Mouse (Mus musculus): Measurements from ENCODE around the gene Ahcyl1. TPM values are rescaled to one million over a fixed set of nuclear protein-coding genes. Genes with fewer than 3 reads are reported as not detected.
A peak's percentile ranks its signal among the peaks of the same experiment; 100 is the strongest.

Gene Ahcyl1
- total and polyA plus RNA-seq, 2 experiments from 2014 or later: 32.0 to 43.3 TPM

DNA sequence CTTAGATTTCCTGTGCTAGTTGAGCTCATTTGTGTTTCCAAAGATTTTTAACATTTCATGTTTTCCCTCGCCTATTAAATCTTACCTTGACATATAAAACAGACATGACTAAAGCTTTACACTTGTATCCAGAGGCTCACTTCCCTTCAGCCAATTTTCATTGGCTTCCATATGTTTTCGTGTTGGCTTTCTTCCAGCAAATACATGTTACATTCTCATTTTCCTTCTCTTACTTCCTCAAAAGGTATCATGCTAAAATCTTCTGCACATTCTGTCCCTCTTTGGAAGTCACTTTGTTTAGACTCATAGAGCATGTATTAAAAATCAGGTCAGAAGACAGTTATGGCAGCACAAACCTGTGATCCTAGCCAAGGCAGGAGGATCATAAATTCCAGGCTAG lies 10.7 kb downstream of the Ahcyl1 start:
- H3K4me1 ChIP-seq (ENCODE audit: control insufficient read depth, insufficient read depth): peaks cover 36% of the 10 kb centered on the region
- no peak for ATAC-seq (ENCODE audit: insufficient read depth, low read depth)
- H3K27me3 ChIP-seq (ENCODE audit: control insufficient read depth, insufficient read depth, low read length): no peaks in the 10 kb centered on the region
- no peak overlapping the region for H3K9ac ChIP-seq (replicated peaks; ENCODE audit: low read depth, low read length)
- H3K4me2 ChIP-seq (ENCODE audit: low read depth, low read length): no peak overlapping the region
- TF ChIP-seq EP300 (IDR thresholded peaks at IDR 0.05; ENCODE audit: low read depth): no peak
- no peak for TF ChIP-seq CTCF (IDR thresholded peaks at IDR 0.05; ENCODE audit: low read depth)
- H3K27ac ChIP-seq (ENCODE audit: low read depth): no peak overlapping the region
- 60% methylated on average over 2 of the region's 2 CpGs for WGBS
- H3K9me3 ChIP-seq (replicated peaks; ENCODE audit: control insufficient read depth, low read length): no peaks in the 10 kb centered on the region
- no peaks in the 10 kb centered on the region for H3K36me3 ChIP-seq (replicated peaks; ENCODE audit: control insufficient read depth, insufficient read depth, low read length)
- DNase-seq (ENCODE audit: low spot score): no peak
- no peak overlapping the region for H3K4me3 ChIP-seq (ENCODE audit: low read depth, low read length)

DNA sequence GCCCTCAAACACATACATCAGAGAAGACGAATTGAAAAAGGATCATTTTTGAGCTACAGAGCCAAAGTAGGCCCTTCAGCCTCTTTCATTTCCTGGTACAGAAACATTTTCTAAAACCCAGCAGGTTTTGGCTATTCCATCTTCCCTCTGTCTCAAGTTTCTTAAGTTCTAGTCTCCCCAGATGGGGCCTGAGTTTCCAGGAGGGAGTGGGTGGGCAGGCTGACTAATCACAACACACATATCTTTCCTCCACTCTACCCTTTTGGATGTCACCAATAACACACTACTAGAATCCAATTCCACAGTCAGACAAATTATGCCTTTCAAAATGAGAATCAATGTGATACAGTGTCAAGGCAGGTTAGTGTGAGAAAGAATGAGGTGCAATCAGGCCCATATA lies 12.8 kb downstream of the Ahcyl1 start:
- H3K4me2 ChIP-seq (ENCODE audit: low read depth, low read length): no peak overlapping the region
- H3K27ac ChIP-seq (ENCODE audit: low read depth): no peak overlapping the region
- H3K4me1 ChIP-seq (ENCODE audit: control insufficient read depth, insufficient read depth): peaks cover 42% of the 10 kb centered on the region
- whole genome bisulfite sequencing: 88% methylated on average over 1 of the region's 1 CpGs
- ATAC-seq (ENCODE audit: insufficient read depth, low read depth) (no peak), DNase-seq (ENCODE audit: low spot score) (no peak)
- TF ChIP-seq EP300 (IDR thresholded peaks at IDR 0.05; ENCODE audit: low read depth): no peak
- no peak for TF ChIP-seq CTCF (IDR thresholded peaks at IDR 0.05; ENCODE audit: low read depth)
- no peak overlapping the region for H3K9ac ChIP-seq (replicated peaks; ENCODE audit: low read depth, low read length)
- no peaks in the 10 kb centered on the region for H3K9me3 ChIP-seq (replicated peaks; ENCODE audit: control insufficient read depth, low read length)
- H3K4me3 ChIP-seq (ENCODE audit: low read depth, low read length): no peak overlapping the region
- no peaks in the 10 kb centered on the region for H3K36me3 ChIP-seq (replicated peaks; ENCODE audit: control insufficient read depth, insufficient read depth, low read length)
- H3K27me3 ChIP-seq (ENCODE audit: control insufficient read depth, insufficient read depth, low read length): no peaks in the 10 kb centered on the region

DNA sequence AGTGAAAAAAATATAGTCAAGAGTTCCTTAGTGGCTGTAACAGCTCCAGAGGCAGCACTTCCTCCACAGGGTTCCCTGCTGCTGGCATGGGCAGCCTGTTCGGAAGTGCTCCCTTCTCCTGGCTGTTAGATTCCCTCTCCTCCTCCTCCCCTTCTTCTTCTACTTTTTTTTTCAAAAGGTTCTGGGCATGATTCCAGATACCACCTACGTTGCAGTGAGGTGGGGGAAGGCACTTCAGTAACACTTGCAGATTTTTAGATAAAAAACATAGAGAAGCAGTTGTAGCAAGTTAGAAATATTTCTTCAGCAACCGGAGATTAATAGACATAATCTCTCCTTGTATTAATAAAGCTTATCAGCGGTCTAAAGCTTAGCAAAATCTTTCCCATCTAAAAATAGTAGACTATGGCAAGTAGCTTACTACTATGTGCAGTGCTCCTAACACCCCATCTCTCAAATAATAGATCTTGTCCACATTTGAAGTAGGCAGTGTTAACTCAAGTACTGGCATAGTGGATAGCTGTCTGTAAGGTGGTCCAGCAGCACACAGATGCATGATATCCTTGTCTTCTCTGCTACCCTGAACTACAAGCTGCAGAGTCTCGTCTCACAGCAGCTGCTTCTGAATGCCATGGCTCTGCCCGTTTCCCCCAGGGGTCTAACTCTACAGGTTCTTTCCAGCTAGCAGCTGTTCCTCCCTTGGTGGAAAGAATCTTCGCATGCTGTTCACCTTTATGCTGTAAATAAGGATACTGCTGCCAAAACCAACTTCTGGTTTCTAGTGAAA lies 15.4 kb downstream of the Ahcyl1 start:
- peak; percentile 56 for DNase-seq (ENCODE audit: low spot score)
- H3K36me3 ChIP-seq (replicated peaks; ENCODE audit: control insufficient read depth, insufficient read depth, low read length): 0 out of 2 replicates have a peak, but pooled peaks cover 2% of the 10 kb centered on the region
- peaks cover 36% of the 10 kb centered on the region for H3K4me1 ChIP-seq (ENCODE audit: control insufficient read depth, insufficient read depth)
- peak; percentile 69 for ATAC-seq (ENCODE audit: insufficient read depth, low read depth)
- peak overlapping the region; percentile 39 for H3K4me2 ChIP-seq (ENCODE audit: low read depth, low read length)
- TF ChIP-seq CTCF (IDR thresholded peaks at IDR 0.05; ENCODE audit: low read depth) (no peak), EP300 (IDR thresholded peaks at IDR 0.05; ENCODE audit: low read depth) (no peak)
- H3K27me3 ChIP-seq (ENCODE audit: control insufficient read depth, insufficient read depth, low read length): no peaks in the 10 kb centered on the region
- no peak overlapping the region for H3K4me3 ChIP-seq (ENCODE audit: low read depth, low read length)
- 0 out of 2 replicates have a peak overlapping the region, but pooled peaks have one; percentile 9 for H3K9ac ChIP-seq (replicated peaks; ENCODE audit: low read depth, low read length)
- 14% methylated on average over 7 of the region's 7 CpGs for WGBS
- no peaks in the 10 kb centered on the region for H3K9me3 ChIP-seq (replicated peaks; ENCODE audit: control insufficient read depth, low read length)
- H3K27ac ChIP-seq (ENCODE audit: low read depth): peak overlapping the region; percentile 67

DNA sequence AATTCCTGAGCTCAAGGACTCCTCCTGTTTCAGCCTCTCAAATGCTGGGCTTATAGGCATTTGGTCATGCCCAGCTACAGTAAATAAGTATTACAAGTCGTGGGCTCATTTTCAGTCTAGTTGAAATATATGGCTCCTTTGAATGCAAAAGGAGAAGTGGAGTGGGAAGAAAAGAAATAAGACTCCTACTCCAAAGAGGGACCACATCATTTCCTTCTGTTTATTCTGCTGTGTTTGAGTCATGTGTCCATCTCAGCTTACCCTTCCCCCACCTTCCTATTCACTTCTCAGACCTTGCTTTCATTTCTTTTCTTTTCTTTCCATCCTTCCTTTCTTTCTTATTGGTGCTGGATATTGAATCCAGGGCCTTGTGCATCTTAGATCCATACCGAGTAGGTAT lies 24.9 kb downstream of the Ahcyl1 start:
- ATAC-seq (ENCODE audit: insufficient read depth, low read depth): no peak
- no peak for DNase-seq (ENCODE audit: low spot score)
- no peak overlapping the region for H3K9ac ChIP-seq (replicated peaks; ENCODE audit: low read depth, low read length)
- no peaks in the 10 kb centered on the region for H3K27me3 ChIP-seq (ENCODE audit: control insufficient read depth, insufficient read depth, low read length)
- H3K4me2 ChIP-seq (ENCODE audit: low read depth, low read length): no peak overlapping the region
- no peaks in the 10 kb centered on the region for H3K4me1 ChIP-seq (ENCODE audit: control insufficient read depth, insufficient read depth)
- H3K4me3 ChIP-seq (ENCODE audit: low read depth, low read length): no peak overlapping the region
- 81% methylated on average over 2 of the region's 2 CpGs for WGBS
- TF ChIP-seq EP300 (IDR thresholded peaks at IDR 0.05; ENCODE audit: low read depth): no peak
- no peak for TF ChIP-seq CTCF (IDR thresholded peaks at IDR 0.05; ENCODE audit: low read depth)
- H3K27ac ChIP-seq (ENCODE audit: low read depth): no peak overlapping the region
- no peaks in the 10 kb centered on the region for H3K9me3 ChIP-seq (replicated peaks; ENCODE audit: control insufficient read depth, low read length)
- H3K36me3 ChIP-seq (replicated peaks; ENCODE audit: control insufficient read depth, insufficient read depth, low read length): peaks cover 84% of the 10 kb centered on the region

DNA sequence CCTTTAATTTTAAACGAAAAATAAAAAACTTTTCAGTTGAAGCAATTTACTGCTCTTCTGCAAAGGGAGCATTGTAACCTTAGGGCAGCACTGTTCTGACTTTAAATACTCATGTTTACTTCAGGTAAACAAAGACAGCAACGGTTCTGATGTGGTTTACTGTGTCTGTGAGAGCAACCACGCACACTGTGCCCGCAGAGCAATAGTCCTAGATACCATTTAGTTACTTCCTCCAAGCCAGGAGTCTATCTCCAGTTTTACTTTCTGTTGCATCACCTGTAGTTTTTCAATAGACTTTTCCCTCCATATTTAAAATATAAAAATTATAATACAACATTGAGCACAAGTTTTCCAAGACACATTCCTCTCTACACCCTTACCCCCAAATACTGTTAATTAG lies 25.9 kb downstream of the Ahcyl1 start:
- ATAC-seq (ENCODE audit: insufficient read depth, low read depth): no peak
- TF ChIP-seq CTCF (IDR thresholded peaks at IDR 0.05; ENCODE audit: low read depth): no peak
- no peak for TF ChIP-seq EP300 (IDR thresholded peaks at IDR 0.05; ENCODE audit: low read depth)
- no peak overlapping the region for H3K4me2 ChIP-seq (ENCODE audit: low read depth, low read length)
- H3K27me3 ChIP-seq (ENCODE audit: control insufficient read depth, insufficient read depth, low read length): no peaks in the 10 kb centered on the region
- peaks cover 91% of the 10 kb centered on the region for H3K36me3 ChIP-seq (replicated peaks; ENCODE audit: control insufficient read depth, insufficient read depth, low read length)
- H3K27ac ChIP-seq (ENCODE audit: low read depth): no peak overlapping the region
- no peak overlapping the region for H3K4me3 ChIP-seq (ENCODE audit: low read depth, low read length)
- H3K9ac ChIP-seq (replicated peaks; ENCODE audit: low read depth, low read length): no peak overlapping the region
- no peak for DNase-seq (ENCODE audit: low spot score)
- 84% methylated on average over 4 of the region's 4 CpGs for WGBS
- H3K4me1 ChIP-seq (ENCODE audit: control insufficient read depth, insufficient read depth): no peaks in the 10 kb centered on the region
- H3K9me3 ChIP-seq (replicated peaks; ENCODE audit: control insufficient read depth, low read length): no peaks in the 10 kb centered on the region

DNA sequence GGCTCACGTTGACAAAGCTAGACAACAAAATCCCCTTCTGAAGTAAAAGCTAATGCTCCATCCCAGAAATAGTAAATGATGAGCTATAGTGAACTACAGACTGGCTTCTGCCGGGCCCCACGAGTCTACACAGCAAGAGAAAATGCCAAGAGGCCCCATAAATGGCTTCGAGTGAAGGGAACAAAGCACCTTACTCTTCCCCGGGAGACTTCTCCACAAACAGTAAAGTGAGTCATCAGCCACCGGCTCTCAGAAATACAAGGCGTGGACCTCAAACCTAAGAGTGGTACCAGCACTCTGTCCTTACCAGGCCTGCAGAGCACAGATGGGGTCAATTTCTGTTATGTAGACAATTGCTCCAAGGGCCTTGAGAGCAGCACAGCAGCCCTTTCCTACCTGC lies 27.6 kb downstream of the Ahcyl1 start:
- Histone ChIP-seq H3K36me3 (replicated peaks; ENCODE audit: control insufficient read depth, insufficient read depth, low read length) (peaks cover 90% of the 10 kb centered on the region), H3K4me3 (ENCODE audit: low read depth, low read length) (no peak overlapping the region), H3K9me3 (replicated peaks; ENCODE audit: control insufficient read depth, low read length) (no peaks in the 10 kb centered on the region), H3K4me2 (ENCODE audit: low read depth, low read length) (no peak overlapping the region), H3K27me3 (ENCODE audit: control insufficient read depth, insufficient read depth, low read length) (no peaks in the 10 kb centered on the region), H3K4me1 (ENCODE audit: control insufficient read depth, insufficient read depth) (no peaks in the 10 kb centered on the region), H3K27ac (ENCODE audit: low read depth) (no peak overlapping the region), H3K9ac (replicated peaks; ENCODE audit: low read depth, low read length) (no peak overlapping the region)
- ATAC-seq (ENCODE audit: insufficient read depth, low read depth) (no peak), DNase-seq (ENCODE audit: low spot score) (no peak)
- 82% methylated on average over 7 of the region's 7 CpGs for WGBS
- TF ChIP-seq EP300 (IDR thresholded peaks at IDR 0.05; ENCODE audit: low read depth) (no peak), CTCF (IDR thresholded peaks at IDR 0.05; ENCODE audit: low read depth) (no peak)

Data from heart, postnatal 0 days (tissue).